Comparison of ENCODE assay signal across 9 mouse cellular contexts in genomic region chr3:24071169-24071797, GRCm38 (mm10).
A peak's percentile ranks its signal among the peaks of the same experiment; 100 is the strongest.
DNase-seq lines count a peak whose midpoint lies in the region; ATAC-seq lines count a peak whose summit lies in the region.
"Had no signal": no experiment of that assay in that cellular context is flagged by ENCODE, and none has a peak within 500 bp of the region (broad histone marks: within the 10 kb centered on the region; RNA-seq: fewer than 3 reads in every experiment).

No protein-coding gene starts in this region.

- no peaks in the 10 kb centered on the region for H3K9me3 ChIP-seq in hindbrain, embryonic 13.5 days
- no peaks in the 10 kb centered on the region for H3K9me3 ChIP-seq in hindbrain, embryonic 10.5 days
- no peaks in the 10 kb centered on the region for H3K9me3 ChIP-seq in forebrain, embryonic 16.5 days (ENCODE audit: control insufficient read depth, low read length)
- no peaks in the 10 kb centered on the region for H3K9me3 ChIP-seq in limb, embryonic 10.5 days (replicated peaks)
- H3K9me3 ChIP-seq: embryonic facial prominence, embryonic 12.5 days had no signal

- no peak overlapping the region for H3K27ac ChIP-seq in hindbrain, embryonic 13.5 days
- no peak overlapping the region for H3K27ac ChIP-seq in hindbrain, embryonic 10.5 days
- no peak overlapping the region for H3K27ac ChIP-seq in forebrain, embryonic 16.5 days (ENCODE audit: low read length)
- H3K27ac ChIP-seq in limb, embryonic 10.5 days: no peak overlapping the region
- H3K27ac ChIP-seq: embryonic facial prominence, embryonic 12.5 days had no signal

- WGBS in hindbrain, embryonic 13.5 days: 63% methylated on average over 3 of the region's 3 CpGs
- 85% methylated on average over 3 of the region's 3 CpGs for WGBS in hindbrain, embryonic 10.5 days
- WGBS in forebrain, embryonic 16.5 days: 71% methylated on average over 3 of the region's 3 CpGs
- WGBS in limb, embryonic 10.5 days: 81% methylated on average over 3 of the region's 3 CpGs

- H3K4me2 ChIP-seq in hindbrain, embryonic 13.5 days: no peak overlapping the region
- H3K4me2 ChIP-seq in forebrain, embryonic 16.5 days (ENCODE audit: low read length): no peak overlapping the region
- H3K4me2 ChIP-seq: embryonic facial prominence, embryonic 12.5 days had no signal

- H3K4me1 ChIP-seq in hindbrain, embryonic 13.5 days (replicated peaks): peaks cover 3% of the 10 kb centered on the region; the same call in 1 of the 2 replicates
- H3K4me1 ChIP-seq in hindbrain, embryonic 10.5 days (replicated peaks): no peaks in the 10 kb centered on the region
- no peaks in the 10 kb centered on the region for H3K4me1 ChIP-seq in forebrain, embryonic 16.5 days (replicated peaks; ENCODE audit: control insufficient read depth, insufficient read depth, low read length)
- H3K4me1 ChIP-seq in limb, embryonic 10.5 days: peaks cover 9% of the 10 kb centered on the region

- DNase-seq in hindbrain, embryonic 10.5 days (ENCODE audit: low spot score): no peak
- DNase-seq in MEL-GATA-1-ER (ENCODE audit: extremely low read depth, low read depth) (peak; percentile 91), MN1 (ENCODE audit: low spot score) (no peak), adipocyte (ENCODE audit: low spot score) (no peak)
- peak; percentile 29 for DNase-seq in limb, embryonic 10.5 days (ENCODE audit: low spot score)
- no peak for DNase-seq in urinary bladder, adult 2 months (ENCODE audit: low spot score)

- H3K9ac ChIP-seq in hindbrain, embryonic 13.5 days: no peak overlapping the region
- no peak overlapping the region for H3K9ac ChIP-seq in forebrain, embryonic 16.5 days (replicated peaks; ENCODE audit: low read depth, low read length)
- H3K9ac ChIP-seq: embryonic facial prominence, embryonic 12.5 days had no signal

- ATAC-seq in hindbrain, embryonic 13.5 days (ENCODE audit: low FRiP score): peak; percentile 61; the same call in 1 of the 2 replicates
- 0 out of 2 replicates have a peak, but pooled peaks have one; percentile 49 for ATAC-seq in forebrain, embryonic 16.5 days

- no peak overlapping the region for H3K4me3 ChIP-seq in hindbrain, embryonic 13.5 days
- no peak overlapping the region for H3K4me3 ChIP-seq in hindbrain, embryonic 10.5 days
- no peak overlapping the region for H3K4me3 ChIP-seq in forebrain, embryonic 16.5 days (replicated peaks; ENCODE audit: low read length)
- no peak overlapping the region for H3K4me3 ChIP-seq in limb, embryonic 10.5 days
- H3K4me3 ChIP-seq: embryonic facial prominence, embryonic 12.5 days had no signal

- no peaks in the 10 kb centered on the region for H3K36me3 ChIP-seq in hindbrain, embryonic 13.5 days
- no peaks in the 10 kb centered on the region for H3K36me3 ChIP-seq in hindbrain, embryonic 10.5 days
- no peaks in the 10 kb centered on the region for H3K36me3 ChIP-seq in forebrain, embryonic 16.5 days (ENCODE audit: control insufficient read depth, insufficient read depth)
- H3K36me3 ChIP-seq in limb, embryonic 10.5 days: no peaks in the 10 kb centered on the region
- H3K36me3 ChIP-seq: embryonic facial prominence, embryonic 12.5 days had no signal

- H3K27me3 ChIP-seq in hindbrain, embryonic 13.5 days: no peaks in the 10 kb centered on the region
- no peaks in the 10 kb centered on the region for H3K27me3 ChIP-seq in hindbrain, embryonic 10.5 days (ENCODE audit: insufficient read depth, poor library complexity, severe bottlenecking)
- no peaks in the 10 kb centered on the region for H3K27me3 ChIP-seq in forebrain, embryonic 16.5 days (replicated peaks; ENCODE audit: control insufficient read depth, insufficient read depth, low read length)
- H3K27me3 ChIP-seq in limb, embryonic 10.5 days (ENCODE audit: low read depth, poor library complexity, severe bottlenecking): no peaks in the 10 kb centered on the region
- H3K27me3 ChIP-seq: embryonic facial prominence, embryonic 12.5 days had no signal

Comparison
In these comparisons a context has a peak if more than half of its experiments do, and no peak if none do; other contexts are left out.
1. DNase-seq: peak in MEL-GATA-1-ER (single experiment) and limb, embryonic 10.5 days (single experiment); none in hindbrain, embryonic 10.5 days (single experiment), MN1 (single experiment), urinary bladder, adult 2 months (single experiment) and adipocyte (single experiment).